Mouse (Mus musculus) MEL (cell line): ENCODE measurements around the gene Flnb. TPM values are rescaled to one million over a fixed set of nuclear protein-coding genes. Genes with fewer than 3 reads are reported as not detected.

ENCODE experiments used
- DNase-seq: peaks from one replicate; pipeline ENCODE4 v3.0.0; 2011; ENCODE audit warnings: low read depth, low spot score
- H3K27ac ChIP-seq: 2 replicates; pipeline ENCODE4 v1.5.1; 2012; ENCODE audit warnings: low read depth, mild to moderate bottlenecking, control low read depth, low read length, moderate library complexity; ENCODE audit not compliant: control insufficient read depth
- H3K27me3 ChIP-seq, 2 experiments: fragments of 150-350 bp in 1 of 2; sonication (generic) in 1 of 2; 2 replicates each; pipeline ENCODE4 v1.6.1; 2012; ENCODE audit warnings: low read length in 2 of 2, mild to moderate bottlenecking in 2 of 2, improper control_type of control experiment in 1 of 2, moderate library complexity in 1 of 2; ENCODE audit not compliant: insufficient read depth in 2 of 2, control insufficient read depth in 1 of 2
- H3K36me3 ChIP-seq, 2 experiments: 2 replicates each; pipeline ENCODE4 v1.6.1; 2012 to 2014; ENCODE audit warnings: low read length in 2 of 2, improper control_type of control experiment in 1 of 2, inconsistent platforms in 1 of 2, mild to moderate bottlenecking in 1 of 2; ENCODE audit not compliant: insufficient read depth in 2 of 2, control insufficient read depth in 1 of 2
- H3K4me1 ChIP-seq, 2 experiments: fragments of 150-350 bp in 1 of 2; sonication (generic) in 1 of 2; 2 replicates each; pipeline ENCODE4 v1.6.1; 2012; ENCODE audit warnings: low read length in 2 of 2, improper control_type of control experiment in 1 of 2, mild to moderate bottlenecking in 1 of 2; ENCODE audit not compliant: insufficient read depth in 2 of 2, control insufficient read depth in 1 of 2
- H3K4me3 ChIP-seq, 2 experiments: fragments of 150-350 bp in 1 of 2; sonication (generic) in 1 of 2; 2 replicates each; pipeline ENCODE4 v1.5.1; 2012; ENCODE audit warnings: low read depth in 2 of 2, low read length in 2 of 2, mild to moderate bottlenecking in 2 of 2, moderate library complexity in 2 of 2, control low read depth in 1 of 2, improper control_type of control experiment in 1 of 2; ENCODE audit not compliant: control insufficient read depth in 1 of 2, insufficient read depth in 1 of 2
- H3K79me2 ChIP-seq: 2 replicates; pipeline ENCODE4 v1.6.1; 2012; ENCODE audit warnings: mild to moderate bottlenecking, low read length, moderate library complexity; ENCODE audit not compliant: control insufficient read depth, poor library complexity, insufficient read depth
- H3K9ac ChIP-seq: 2 replicates; pipeline ENCODE4 v1.6.1; 2012; ENCODE audit warnings: low read depth, mild to moderate bottlenecking, control low read depth, low read length, moderate library complexity; ENCODE audit not compliant: control insufficient read depth, poor library complexity, severe bottlenecking
- H3K9me3 ChIP-seq: fragments of 150-350 bp; sonication (generic); replicated peaks from 2 replicates; pipeline ENCODE4 v1.6.1; 2012; ENCODE audit warnings: mild to moderate bottlenecking, low read length, improper control_type of control experiment, moderate library complexity; ENCODE audit not compliant: insufficient read depth
- BHLHE40 ChIP-seq: IDR thresholded peaks from 2 replicates; pipeline ENCODE4 v1.6.1; 2012; ENCODE audit warnings: low read depth, mild to moderate bottlenecking, inconsistent platforms, low read length, improper control_type of control experiment, borderline replicate concordance
- EP300 ChIP-seq, 2 experiments: IDR thresholded peaks; 2 replicates each; pipeline ENCODE4 v1.6.1; 2011; ENCODE audit warnings: improper control_type of control experiment in 2 of 2, low read length in 2 of 2, low read depth in 1 of 2, mild to moderate bottlenecking in 1 of 2
- ETS1 ChIP-seq: IDR thresholded peaks from 2 replicates; pipeline ENCODE4 v1.6.1; 2012; ENCODE audit warnings: low read depth, mild to moderate bottlenecking, inconsistent platforms, low read length, improper control_type of control experiment, moderate library complexity
- GATA1 ChIP-seq: IDR thresholded peaks from 2 replicates; pipeline ENCODE4 v1.6.1; 2011; ENCODE audit warnings: low read depth, low read length, improper control_type of control experiment
- HCFC1 ChIP-seq: IDR thresholded peaks from 2 replicates; pipeline ENCODE4 v1.6.1; 2012; ENCODE audit warnings: low read depth, mild to moderate bottlenecking, inconsistent platforms, low read length, improper control_type of control experiment, moderate library complexity
- JUND ChIP-seq: IDR thresholded peaks from 2 replicates; pipeline ENCODE4 v1.6.1; 2011; ENCODE audit warnings: low read depth, mild to moderate bottlenecking, improper control_type of control experiment, low read length
- KAT2A ChIP-seq: conservative IDR thresholded peaks from 2 replicates; pipeline ENCODE4 v1.6.1; 2012; ENCODE audit warnings: low read depth, low read length, improper control_type of control experiment, inconsistent platforms
- MAFK ChIP-seq: IDR thresholded peaks from 2 replicates; pipeline ENCODE4 v1.6.1; 2011; ENCODE audit warnings: low read depth, mild to moderate bottlenecking, low read length, improper control_type of control experiment, borderline replicate concordance
- MAX ChIP-seq: IDR thresholded peaks from 2 replicates; pipeline ENCODE4 v1.6.1; 2011; ENCODE audit warnings: low read length, improper control_type of control experiment
- MEF2A ChIP-seq: IDR thresholded peaks from 2 replicates; pipeline ENCODE4 v1.6.1; 2014; ENCODE audit warnings: low read depth, mild to moderate bottlenecking, inconsistent platforms, low read length, improper control_type of control experiment; ENCODE audit not compliant: poor library complexity, insufficient replicate concordance, severe bottlenecking; ENCODE audit errors: extremely low read depth
- MYB ChIP-seq: IDR thresholded peaks from 2 replicates; pipeline ENCODE4 v1.6.1; 2011; ENCODE audit warnings: mild to moderate bottlenecking, low read depth, low read length, improper control_type of control experiment
- MYC ChIP-seq: IDR thresholded peaks from 2 replicates; pipeline ENCODE4 v1.6.1; 2011; ENCODE audit warnings: low read depth, mild to moderate bottlenecking, low read length, improper control_type of control experiment, moderate library complexity
- NELFE ChIP-seq: IDR thresholded peaks from 2 replicates; pipeline ENCODE4 v1.6.1; 2011; ENCODE audit warnings: low read depth, low read length, improper control_type of control experiment
- NRF1 ChIP-seq: IDR thresholded peaks from 2 replicates; pipeline ENCODE4 v1.6.1; 2014; ENCODE audit warnings: low read depth, mild to moderate bottlenecking, inconsistent platforms, low read length, improper control_type of control experiment, moderate library complexity; ENCODE audit not compliant: poor library complexity, insufficient read depth, severe bottlenecking
- POLR2AphosphoS2 ChIP-seq: IDR thresholded peaks from 2 replicates; pipeline ENCODE4 v1.6.1; 2011; ENCODE audit warnings: low read length, improper control_type of control experiment
- POLR2AphosphoS5 ChIP-seq: IDR thresholded peaks from 2 replicates; pipeline ENCODE4 v1.6.1; 2012; ENCODE audit warnings: low read depth, borderline replicate concordance, mild to moderate bottlenecking, inconsistent platforms, low read length, moderate library complexity, mixed read lengths
- TAL1 ChIP-seq: IDR thresholded peaks from 2 replicates; pipeline ENCODE4 v1.6.1; 2012; ENCODE audit warnings: mild to moderate bottlenecking, inconsistent platforms, low read length, moderate library complexity, mixed read lengths
- TBP ChIP-seq: IDR thresholded peaks from 2 replicates; pipeline ENCODE4 v1.8.0; 2011; ENCODE audit warnings: low read depth, low read length, improper control_type of control experiment
- TCF12 ChIP-seq: IDR thresholded peaks from 2 replicates; pipeline ENCODE4 v1.6.1; 2014; ENCODE audit warnings: low read depth, mild to moderate bottlenecking, inconsistent platforms, low read length, improper control_type of control experiment, moderate library complexity
- UBTF ChIP-seq: IDR thresholded peaks from 2 replicates; pipeline ENCODE4 v1.6.1; 2012; ENCODE audit warnings: low read depth, mild to moderate bottlenecking, inconsistent platforms, low read length, improper control_type of control experiment, moderate library complexity, borderline replicate concordance; ENCODE audit not compliant: insufficient read depth
- USF1 ChIP-seq: IDR thresholded peaks from 2 replicates; pipeline ENCODE4 v1.6.1; 2014; ENCODE audit warnings: low read depth, mild to moderate bottlenecking, inconsistent platforms, low read length, improper control_type of control experiment, moderate library complexity
- USF2 ChIP-seq, 2 experiments: IDR thresholded peaks; 2 replicates each; pipeline ENCODE4 v1.6.1; 2011 to 2012; ENCODE audit warnings: improper control_type of control experiment in 2 of 2, low read length in 2 of 2, borderline replicate concordance in 1 of 2, inconsistent platforms in 1 of 2, low read depth in 1 of 2, mild to moderate bottlenecking in 1 of 2; ENCODE audit not compliant: insufficient read depth in 1 of 2
- ZMIZ1 ChIP-seq: IDR thresholded peaks from 2 replicates; pipeline ENCODE4 v1.6.1; 2012; ENCODE audit warnings: low read depth, mild to moderate bottlenecking, inconsistent platforms, low read length, improper control_type of control experiment, moderate library complexity
- polyA plus RNA-seq, 2 experiments: library from polyadenylated mRNA; stranded (reverse) in 1 of 2; unstranded in 1 of 2; fragments of >175 nt in 1 of 2; fragments of >200 nt in 1 of 2; gene quantifications; 2 replicates each; pipeline versions ENCODE4 v1.2.1 to v1.2.4; 2012; ENCODE audit warnings: low replicate concordance in 2 of 2, low read depth in 1 of 2; ENCODE audit not compliant: insufficient read length in 2 of 2, insufficient read depth in 1 of 2, missing spikeins in 1 of 2
- total RNA-seq: library from RNA; depleted of rRNA; stranded (reverse); fragments of 300-350 nt; gene quantifications from 2 replicates; pipeline ENCODE4 v1.2.3, GENCODE M21; 2012

The Flnb gene
- total and polyA plus RNA-seq, 3 experiments = 1.0 to 3.1 TPM; not detected in 1

DNA sequence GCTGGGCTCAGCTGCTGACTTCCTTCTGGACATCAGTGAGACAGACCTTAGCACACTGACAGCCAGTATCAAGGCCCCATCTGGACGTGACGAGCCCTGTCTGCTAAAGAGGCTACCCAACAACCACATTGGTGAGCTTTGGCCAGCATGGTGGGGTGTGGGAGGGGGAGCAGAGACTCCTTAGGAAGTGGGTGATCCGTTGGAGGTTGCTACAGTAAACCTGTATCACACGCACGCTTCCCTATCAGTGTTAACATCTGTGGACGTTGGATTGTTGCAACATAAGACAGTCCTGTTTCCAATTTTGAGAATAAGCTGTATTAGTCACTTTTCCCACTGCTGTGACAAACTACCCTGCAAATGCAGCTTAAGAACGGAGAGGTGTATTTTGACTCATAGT lies 111.3 kb downstream of the Flnb start:
- no peak overlapping the region for H3K9ac ChIP-seq
- no peak for TF ChIP-seq POLR2AphosphoS2
- TF ChIP-seq USF2 (IDR thresholded peaks at IDR 0.05; ENCODE audit: borderline replicate concordance in 1 of 2, insufficient read depth in 1 of 2, low read depth in 1 of 2, low read length in 2 of 2) = no peak
- no peak for TF ChIP-seq USF1
- TF ChIP-seq POLR2AphosphoS5 = no peak
- peak; percentile 66; the same call in 1 of the 2 replicates for TF ChIP-seq MYB
- TF ChIP-seq MEF2A = no peak
- TF ChIP-seq ZMIZ1 = no peak
- no peak for TF ChIP-seq GATA1
- TF ChIP-seq KAT2A = no peak
- TF ChIP-seq ETS1 = 0 out of 2 replicates have a peak, but pooled peaks have one; percentile 30
- no peak for TF ChIP-seq JUND
- TF ChIP-seq TBP = no peak
- no peak for TF ChIP-seq NRF1
- TF ChIP-seq TCF12 = no peak
- TF ChIP-seq TAL1 = no peak
- peak in 1 of 2 experiments; percentile 74; a peak in 2 of 4 replicates for TF ChIP-seq EP300 (IDR thresholded peaks at IDR 0.05; ENCODE audit: low read depth in 1 of 2, low read length in 2 of 2)
- 0 out of 2 replicates have a peak, but pooled peaks have one; percentile 11 for TF ChIP-seq BHLHE40
- no peak for TF ChIP-seq MAX
- TF ChIP-seq NELFE = no peak
- peak overlapping the region in 1 of 2 experiments; percentile 12; a peak in 1 of 4 replicates for H3K4me3 ChIP-seq
- H3K9me3 ChIP-seq = no peaks in the 10 kb centered on the region
- DNase-seq = peak; percentile 36
- H3K79me2 ChIP-seq = no peaks in the 10 kb centered on the region
- H3K27me3 ChIP-seq = no peaks in the 10 kb centered on the region
- peak overlapping the region; percentile 15; the same call in 1 of the 2 replicates for H3K27ac ChIP-seq
- H3K36me3 ChIP-seq = peaks cover 0 to 2% of the 10 kb centered on the region in 2 experiments; a peak in 1 of 4 replicates
- H3K4me1 ChIP-seq = peaks cover 7 to 13% of the 10 kb centered on the region in 2 experiments; a peak in 3 of 4 replicates

DNA sequence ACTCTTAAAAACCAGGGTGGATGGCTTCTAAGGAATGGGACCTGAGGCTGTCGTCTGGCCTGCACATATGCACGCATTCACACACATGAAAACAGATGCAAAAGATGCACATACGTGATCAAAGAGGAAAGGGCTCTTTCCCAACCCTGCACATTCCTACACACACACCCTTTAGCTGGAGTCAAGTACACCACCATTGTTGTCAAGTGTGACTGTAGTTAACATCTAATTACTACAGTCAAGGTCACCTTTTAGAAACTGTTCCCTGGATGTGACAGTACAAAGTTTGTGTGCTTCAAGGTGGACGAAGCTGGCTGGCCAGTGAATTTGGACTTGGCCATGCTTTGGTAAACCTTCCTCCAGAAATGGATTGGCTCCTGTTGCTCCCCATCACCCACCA lies 114.4 kb downstream of the Flnb start:
- Histone ChIP-seq H3K36me3 (peaks cover 0 to 2% of the 10 kb centered on the region in 2 experiments; a peak in 1 of 4 replicates), H3K27me3 (no peaks in the 10 kb centered on the region), H3K27ac (no peak overlapping the region), H3K9ac (no peak overlapping the region)
- no peak for TF ChIP-seq BHLHE40
- no peak for TF ChIP-seq GATA1
- TF ChIP-seq MYC = no peak
- TF ChIP-seq MYB = no peak
- TF ChIP-seq USF1 = no peak
- TF ChIP-seq TBP = no peak
- TF ChIP-seq UBTF = no peak
- no peak for TF ChIP-seq JUND
- no peak for TF ChIP-seq HCFC1
- TF ChIP-seq MAFK = no peak
- TF ChIP-seq NELFE = no peak
- TF ChIP-seq, all 39 proteins: peak for 0
- peaks cover 7 to 13% of the 10 kb centered on the region in 2 experiments; a peak in 3 of 4 replicates for H3K4me1 ChIP-seq
- DNase-seq = no peak
- H3K79me2 ChIP-seq = no peaks in the 10 kb centered on the region
- H3K4me3 ChIP-seq = no peak overlapping the region
- H3K9me3 ChIP-seq = no peaks in the 10 kb centered on the region
